Mouse (Mus musculus) ES-E14 (cell line): Measurements from ENCODE around the gene Hist1h2be. TPM values are rescaled to one million over a fixed set of nuclear protein-coding genes. Genes with fewer than 3 reads are reported as not detected.

ENCODE experiments used
- DNase-seq: peaks from one replicate; pipeline ENCODE4 v3.0.0-alpha.2; 2013; ENCODE audit warnings: low read depth, low spot score
- H3K27ac ChIP-seq: 2 replicates; pipeline ENCODE4 v1.5.1; 2012; ENCODE audit warnings: low read depth, mild to moderate bottlenecking, low read length, moderate library complexity, mixed read lengths; ENCODE audit not compliant: poor library complexity, insufficient read depth, severe bottlenecking
- H3K36me3 ChIP-seq: 2 replicates; pipeline ENCODE4 v1.6.1; 2012; ENCODE audit warnings: mild to moderate bottlenecking, low read length, moderate library complexity, mixed read lengths; ENCODE audit not compliant: control insufficient read depth, poor library complexity, insufficient read depth, severe bottlenecking
- H3K4me1 ChIP-seq, 2 experiments: fragments of 150-350 bp in 1 of 2; sonication (generic) in 1 of 2; 2 replicates each; pipeline ENCODE4 v1.6.1; 2012; ENCODE audit warnings: low read length in 2 of 2, mild to moderate bottlenecking in 1 of 2, mixed read lengths in 1 of 2; ENCODE audit not compliant: control insufficient read depth in 2 of 2, insufficient read depth in 2 of 2, poor library complexity in 1 of 2
- H3K4me3 ChIP-seq, 2 experiments: fragments of 150-350 bp in 1 of 2; sonication (generic) in 1 of 2; 2 replicates each; pipeline ENCODE4 v1.5.1; 2012; ENCODE audit warnings: low read length in 2 of 2, low read depth in 1 of 2, mild to moderate bottlenecking in 1 of 2, mixed read lengths in 1 of 2; ENCODE audit not compliant: insufficient read depth in 1 of 2, poor library complexity in 1 of 2, severe bottlenecking in 1 of 2
- H3K9ac ChIP-seq: 2 replicates; pipeline ENCODE4 v1.6.1; 2012; ENCODE audit warnings: low read depth, mild to moderate bottlenecking, low read length, mixed read lengths; ENCODE audit not compliant: poor library complexity, insufficient read depth, severe bottlenecking
- H3K9me3 ChIP-seq: fragments of 150-350 bp; sonication (generic); 2 replicates; pipeline ENCODE4 v1.6.1; 2012; ENCODE audit warnings: low read depth, mild to moderate bottlenecking, low read length; ENCODE audit not compliant: control insufficient read depth, insufficient read depth
- CHD2 ChIP-seq: IDR thresholded peaks from 2 replicates; pipeline ENCODE4 v1.6.1; 2014; ENCODE audit warnings: mild to moderate bottlenecking, low read depth, low read length, inconsistent platforms
- HCFC1 ChIP-seq: IDR thresholded peaks from 2 replicates; pipeline ENCODE4 v1.6.1; 2012; ENCODE audit warnings: low read length, inconsistent platforms, borderline replicate concordance; ENCODE audit not compliant: insufficient read depth
- MAFK ChIP-seq: IDR thresholded peaks from 2 replicates; pipeline ENCODE4 v1.6.1; 2014; ENCODE audit warnings: mild to moderate bottlenecking, low read depth, low read length, inconsistent platforms; ENCODE audit not compliant: insufficient read depth
- ZC3H11A ChIP-seq: IDR thresholded peaks from 2 replicates; pipeline ENCODE4 v1.6.1; 2012; ENCODE audit warnings: low read depth, mild to moderate bottlenecking, inconsistent platforms, low read length, borderline replicate concordance
- ZNF384 ChIP-seq: IDR thresholded peaks from 2 replicates; pipeline ENCODE4 v1.6.1; 2012; ENCODE audit warnings: low read depth, low read length, inconsistent platforms
- in situ Hi-C, 2 experiments: fragments of 600-800 bp; cut with MboI; formaldehyde crosslinking; loops; one replicate each; pipeline ENCODE4 v1.15.1; 2025; ENCODE audit warnings: low sequenced_read_pairs in 2 of 2, inconsistent platforms in 1 of 2; ENCODE audit not compliant: unreplicated experiment in 2 of 2
- total RNA-seq: library from RNA; depleted of rRNA; stranded (reverse); fragments of 300-350 nt; gene quantifications from 2 replicates; pipeline ENCODE4 v1.2.3, GENCODE M21; 2012

Hist1h2be gene
- total RNA-seq, 1 experiment, result 195 TPM

- in situ Hi-C loops, result no loop called here
- no peak overlapping the region for H3K9ac ChIP-seq
- no peaks in the 10 kb centered on the region for H3K9me3 ChIP-seq
- no peak overlapping the region for H3K4me3 ChIP-seq
- DNase-seq, result no peak
- H3K36me3 ChIP-seq, result no peaks in the 10 kb centered on the region
- TF ChIP-seq CHD2, result no peak
- no peak for TF ChIP-seq MAFK
- no peak for TF ChIP-seq ZNF384
- no peak for TF ChIP-seq HCFC1
- TF ChIP-seq ZC3H11A, result no peak
- no peak overlapping the region; the same call in 1 of the 2 replicates for H3K27ac ChIP-seq
- H3K4me1 ChIP-seq, result peaks cover 0 to 7% of the 10 kb centered on the region in 2 experiments; a peak in 2 of 4 replicates
Observed at GRCm38 (mm10) chr13:23583387-23584068, 37.4 kb downstream of the Hist1h2be start.

- in situ Hi-C loops, result no loop called here
- Histone ChIP-seq H3K9me3 (no peaks in the 10 kb centered on the region), H3K4me3 (peak overlapping the region; percentile 43 to 76), H3K36me3 (no peaks in the 10 kb centered on the region), H3K27ac (peak overlapping the region; percentile 86; the same call in 1 of the 2 replicates), H3K9ac (peak overlapping the region; percentile 74; the same call in 1 of the 2 replicates), H3K4me1 (peaks cover 0 to 7% of the 10 kb centered on the region in 2 experiments; a peak in 2 of 4 replicates)
- DNase-seq, result no peak
- TF ChIP-seq ZNF384 (peak; percentile 74), CHD2 (peak; percentile 59; the same call in 1 of the 2 replicates), MAFK (no peak), ZC3H11A (no peak), HCFC1 (no peak)
Observed at GRCm38 (mm10) chr13:23582219-23583056, 38.5 kb downstream of the Hist1h2be start.

GRCm38 (mm10) chr13:23581408-23582218, 39.3 kb downstream of the Hist1h2be start, which contains the start of gene Hist1h4d:
Hist1h4d (plus strand) TSS chr13:23581598.
- Histone ChIP-seq H3K4me1 (peaks cover 0 to 6% of the 10 kb centered on the region in 2 experiments; a peak in 2 of 4 replicates), H3K36me3 (no peaks in the 10 kb centered on the region), H3K9me3 (no peaks in the 10 kb centered on the region), H3K27ac (peak within 1 kb of the TSS; percentile 86), H3K4me3 (peak within 1 kb of the TSS; percentile 43 to 76), H3K9ac (peak within 1 kb of the TSS; percentile 74)
- TF ChIP-seq ZNF384, result no peak
- no peak for TF ChIP-seq ZC3H11A
- TF ChIP-seq CHD2, result no peak
- 0 out of 2 replicates have a peak, but pooled peaks have one; percentile 63 for TF ChIP-seq HCFC1
- in situ Hi-C loops, result no loop called here
- peak; percentile 98 for DNase-seq

DNA sequence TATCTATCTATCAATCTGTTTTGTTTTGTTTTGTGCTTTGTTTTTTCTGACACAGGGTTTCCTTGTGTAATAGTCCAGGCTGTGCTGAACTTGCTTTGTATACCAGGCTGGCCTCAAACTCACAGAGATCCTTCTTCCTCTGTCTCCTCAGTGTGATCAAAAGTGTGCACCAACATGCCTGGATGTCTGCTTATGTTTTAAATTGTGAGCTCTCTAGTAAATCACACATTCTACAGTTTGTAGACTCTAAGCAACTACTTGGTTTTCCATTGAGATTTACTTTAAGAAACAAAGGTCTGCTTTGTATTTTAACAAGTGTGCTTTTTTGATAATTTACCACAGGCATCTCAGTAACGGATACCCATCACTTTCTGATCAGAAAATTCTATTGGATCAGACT, 43.1 kb downstream of the Hist1h2be start:
- in situ Hi-C loops, result no loop called here
- no peak overlapping the region for H3K9ac ChIP-seq
- no peak overlapping the region for H3K4me3 ChIP-seq
- no peak for DNase-seq
- no peaks in the 10 kb centered on the region for H3K9me3 ChIP-seq
- no peak overlapping the region for H3K27ac ChIP-seq
- H3K36me3 ChIP-seq, result no peaks in the 10 kb centered on the region
- TF ChIP-seq ZC3H11A (no peak), CHD2 (no peak)
- H3K4me1 ChIP-seq, result no peaks in the 10 kb centered on the region; a peak in 1 of 4 replicates
